Mouse (Mus musculus) v-Abl transformed pro-B cells (cell line): ENCODE results near the gene Fam83g.
"Not testable (repeated sequence)": the region's sequence is repeated elsewhere in the genome, so short reads cannot be mapped to it uniquely, and the experiment has no call there.

ENCODE experiments used
- in situ Hi-C, 2 experiments: fragments of 400-800 bp; cut with MboI; formaldehyde crosslinking; loops; one replicate each; pipeline ENCODE4 v1.15.1; 2025; ENCODE audit not compliant: unreplicated experiment in 2 of 2

Gene Fam83g

DNA sequence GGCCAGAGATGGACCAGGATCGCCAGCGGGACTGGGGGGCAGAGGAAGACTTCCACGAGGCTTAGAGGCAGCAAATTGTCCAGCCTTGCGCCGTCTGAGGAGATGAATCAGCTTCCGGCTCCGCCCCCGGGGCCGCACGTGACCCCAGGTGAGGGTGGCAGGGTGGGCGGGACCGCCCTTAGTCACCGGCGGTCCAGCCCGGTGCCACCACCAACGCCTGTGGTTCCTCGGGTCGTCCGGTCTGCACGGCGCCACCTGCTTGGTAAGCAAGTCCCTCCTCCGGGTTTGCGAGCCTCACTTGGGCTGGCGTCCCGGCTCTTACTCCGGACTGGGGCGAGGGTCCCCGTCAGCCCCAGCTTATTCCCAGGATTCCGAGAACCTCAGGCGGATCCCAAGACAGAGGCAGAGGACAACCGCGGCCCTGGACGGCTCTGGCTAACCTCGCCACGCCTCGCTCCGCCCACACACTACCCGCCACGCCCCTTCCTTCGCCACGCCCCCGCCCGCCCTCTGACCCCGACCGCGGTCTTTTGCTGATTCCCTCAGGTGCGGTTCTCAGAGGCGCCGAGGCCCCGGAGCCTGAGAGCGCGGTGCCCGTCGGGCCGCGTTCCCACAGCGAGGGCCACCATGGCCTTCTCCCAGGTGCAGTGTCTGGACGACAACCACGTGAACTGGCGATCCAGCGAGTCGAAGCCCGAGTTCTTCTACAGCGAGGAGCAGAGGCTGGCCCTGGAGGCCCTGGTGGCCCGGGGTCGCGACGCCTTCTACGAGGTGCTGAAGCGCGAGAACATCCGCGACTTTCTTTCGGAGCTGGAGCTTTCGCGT lies at the start of gene Fam83g:
Gene Fam83g (plus strand): TSS at position 185 of the 825 bp plus-strand sequence.
- in situ Hi-C loops, result no loop called here

DNA sequence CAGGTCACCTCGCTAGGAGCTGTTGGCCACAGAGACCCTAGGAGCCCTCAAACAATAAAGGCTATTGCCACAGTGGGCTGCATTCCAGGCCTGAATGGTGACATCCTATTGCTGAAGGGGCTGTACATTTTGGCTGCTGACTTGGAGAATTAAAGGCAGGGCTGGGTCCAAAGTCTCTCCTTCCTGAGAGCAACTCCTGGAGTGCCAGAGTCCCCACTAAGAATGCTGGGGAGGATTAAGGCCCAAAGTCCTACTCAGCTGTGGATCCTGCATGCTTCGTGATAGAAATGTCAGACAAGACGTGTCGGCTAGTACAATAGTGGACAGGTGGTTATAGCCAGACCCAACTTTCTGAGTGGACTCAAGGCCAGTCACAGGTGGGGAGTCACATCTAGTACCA lies 47.6 kb upstream of the Fam83g start:
- in situ Hi-C loops, result not testable (repeated sequence)

DNA sequence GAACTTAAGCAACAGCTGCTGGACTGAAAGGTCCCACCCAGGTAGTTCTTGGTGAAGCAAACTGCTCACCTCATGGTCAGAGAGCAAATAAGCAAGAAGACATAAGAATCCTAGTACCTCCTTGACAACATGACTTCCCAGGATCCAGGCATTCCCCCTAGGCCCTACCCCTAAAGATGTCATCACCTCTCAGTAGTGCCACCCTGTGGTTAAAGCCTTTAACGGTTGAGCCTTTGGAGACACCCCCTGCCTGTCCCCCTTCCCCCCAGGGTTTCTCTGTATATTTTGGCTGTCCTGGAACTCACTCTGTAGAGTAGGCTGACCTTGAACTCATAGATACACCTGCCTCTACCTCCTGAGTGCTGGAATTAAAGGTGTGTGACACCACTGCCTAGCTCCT lies 46.5 kb upstream of the Fam83g start:
- in situ Hi-C loops, result no loop called here

DNA sequence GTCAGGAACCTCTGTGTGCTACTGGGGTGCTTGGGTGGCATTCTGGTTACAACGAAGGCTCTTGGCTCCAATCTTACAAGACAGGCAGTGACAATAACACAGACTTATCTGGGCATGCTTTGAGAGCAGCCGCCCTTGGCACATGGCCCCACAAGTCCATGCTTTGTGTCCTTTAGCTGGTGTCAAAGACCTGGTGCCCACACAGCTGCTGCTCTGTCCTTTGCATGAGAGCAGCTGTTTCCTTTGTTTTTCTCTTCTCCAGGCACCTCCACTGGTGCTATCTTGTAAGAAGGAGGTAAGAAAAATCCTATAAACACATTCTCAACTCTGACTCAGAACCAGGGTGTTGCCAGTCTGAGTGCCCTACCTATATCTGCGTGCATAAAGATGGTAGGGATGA lies 46.0 kb upstream of the Fam83g start:
- in situ Hi-C loops, result no loop called here

DNA sequence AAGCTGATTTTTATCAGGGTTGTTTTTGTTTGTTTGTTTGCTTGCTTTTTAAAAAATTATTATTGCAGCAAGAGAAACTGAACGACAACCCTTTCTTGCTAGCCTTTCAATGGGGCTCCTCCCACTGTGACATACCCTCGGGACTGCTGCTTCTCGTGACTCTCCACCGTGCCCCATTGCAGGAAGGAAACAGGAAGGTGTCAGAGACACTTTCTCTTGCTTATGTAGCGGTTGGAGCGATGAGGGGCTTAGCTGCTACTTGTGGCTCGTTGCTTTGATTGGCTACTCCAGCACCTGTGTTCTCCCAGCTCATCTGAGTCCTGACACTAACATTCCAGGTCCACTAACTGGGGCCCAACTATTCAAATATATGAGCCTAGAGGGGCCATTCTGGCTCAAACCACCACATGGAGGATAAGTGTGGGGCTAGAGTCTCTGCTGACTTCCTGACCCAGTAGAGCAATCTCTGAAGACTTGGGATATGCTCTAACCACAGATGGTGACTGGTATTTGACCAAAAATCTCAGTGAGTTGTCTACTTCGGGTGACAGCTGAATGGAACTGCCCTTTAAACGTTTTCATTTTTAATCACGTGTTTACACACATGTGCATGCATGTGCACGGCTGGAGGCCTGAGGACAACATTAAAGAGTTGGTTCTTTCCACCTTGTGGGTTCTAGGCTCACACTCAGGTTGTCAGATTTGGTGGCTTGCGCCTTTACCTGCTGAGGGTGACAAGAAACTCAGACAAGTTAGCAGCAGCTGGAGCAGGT lies 44.9 kb upstream of the Fam83g start:
- in situ Hi-C loops, result no loop called here

DNA sequence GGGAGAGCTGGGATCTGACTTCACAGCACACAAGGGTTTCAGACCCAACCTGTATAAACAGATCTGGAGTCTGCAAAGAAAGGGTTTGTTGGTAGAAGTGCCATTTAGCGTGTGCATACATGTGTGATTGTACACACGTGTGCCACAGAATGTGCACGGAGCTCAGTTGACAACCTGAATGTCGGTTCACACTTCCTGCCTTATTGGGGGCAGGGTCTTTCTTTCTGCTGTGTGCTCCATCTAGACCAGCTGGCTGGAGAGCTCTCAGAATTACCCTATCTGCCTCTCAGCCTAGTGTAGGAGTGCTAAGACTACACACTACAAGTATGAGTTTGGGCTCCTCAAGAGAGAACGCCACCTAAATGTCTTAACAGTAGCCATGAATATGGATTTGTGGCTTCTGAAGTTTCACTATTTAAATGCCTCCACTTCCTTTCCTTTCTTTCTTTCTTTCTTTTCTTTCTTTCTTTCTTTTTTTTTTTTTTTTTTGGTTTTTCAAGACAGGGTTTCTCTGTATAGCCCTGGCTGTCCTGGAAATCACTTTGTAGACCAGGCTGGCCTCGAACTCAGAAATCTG lies 44.2 kb upstream of the Fam83g start:
- in situ Hi-C loops, result no loop called here

DNA sequence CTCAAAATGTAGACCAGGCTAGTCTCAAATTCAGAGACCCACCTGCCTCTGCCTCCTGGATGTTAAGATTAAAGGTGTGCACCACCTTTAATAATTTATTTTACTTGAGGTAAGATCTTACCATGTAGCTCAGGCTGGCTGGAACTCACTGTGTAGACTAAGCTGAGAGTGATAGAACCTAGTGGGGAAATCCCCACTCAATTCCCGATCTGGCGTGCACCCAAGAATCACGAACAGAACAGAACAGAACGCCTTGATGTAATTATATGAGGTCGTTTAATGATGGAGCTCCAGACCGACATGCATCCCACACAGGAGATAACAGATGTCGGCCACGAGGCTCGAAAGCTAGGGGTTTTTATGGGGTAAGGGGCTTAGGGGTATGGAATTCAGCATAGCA lies 43.3 kb upstream of the Fam83g start:
- in situ Hi-C loops, result not testable (repeated sequence)

DNA sequence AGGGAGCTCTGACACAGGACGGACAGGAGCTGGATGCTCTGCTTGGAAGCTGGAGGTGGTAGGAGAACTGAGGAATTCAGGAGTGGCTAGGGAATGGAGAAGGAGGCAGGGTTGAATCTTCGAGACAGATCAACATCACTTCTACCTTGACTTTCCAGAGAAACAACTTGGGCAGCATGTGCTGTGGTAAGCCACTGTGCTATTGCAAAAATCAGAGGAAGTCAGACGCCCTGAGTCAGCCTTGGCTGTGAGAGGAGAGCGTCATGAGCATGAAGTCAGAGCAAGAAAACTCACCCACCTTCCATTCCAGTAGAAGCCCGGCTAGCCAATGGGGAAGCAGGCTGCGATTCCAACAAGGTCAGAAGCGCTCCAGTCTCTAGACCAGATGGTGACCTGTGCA lies 41.8 kb upstream of the Fam83g start:
- in situ Hi-C loops, result no loop called here

DNA sequence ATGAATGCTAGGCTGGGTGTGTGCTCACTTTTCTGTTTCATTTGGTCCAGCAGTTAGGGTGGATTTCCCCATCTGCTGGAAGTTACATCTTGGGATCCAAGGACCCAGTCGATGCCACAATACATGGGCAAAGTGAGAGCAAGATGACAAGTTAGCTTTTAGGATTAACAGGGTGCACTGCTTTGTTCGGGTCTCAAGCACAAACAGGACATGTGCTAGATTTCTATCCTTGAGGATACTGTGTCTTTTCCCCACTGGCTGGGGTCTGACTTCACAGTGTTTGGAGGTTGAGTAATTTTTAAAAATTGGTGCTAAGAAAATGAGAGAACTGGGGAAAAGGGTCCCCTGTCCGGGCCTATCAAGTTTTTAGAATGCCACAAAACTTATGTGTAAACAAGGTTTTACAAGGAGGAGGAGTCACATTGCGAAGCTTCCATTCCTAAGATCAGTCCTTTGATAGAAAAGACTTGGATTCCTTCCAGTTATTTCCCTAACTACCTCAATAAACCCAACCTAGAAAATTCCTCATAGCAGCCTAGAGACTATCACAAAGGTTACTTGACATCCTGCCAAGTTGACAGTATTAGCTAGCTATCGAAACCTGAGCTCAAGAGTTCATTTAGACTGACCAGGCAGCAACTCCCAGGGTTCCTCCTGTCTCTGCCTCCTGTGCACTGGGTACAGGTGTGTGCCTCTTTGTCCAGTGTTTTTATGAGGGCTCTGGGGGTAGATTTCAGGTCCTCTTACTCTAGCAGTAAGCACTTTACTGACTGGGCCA lies 40.5 kb upstream of the Fam83g start:
- in situ Hi-C loops, result no loop called here

DNA sequence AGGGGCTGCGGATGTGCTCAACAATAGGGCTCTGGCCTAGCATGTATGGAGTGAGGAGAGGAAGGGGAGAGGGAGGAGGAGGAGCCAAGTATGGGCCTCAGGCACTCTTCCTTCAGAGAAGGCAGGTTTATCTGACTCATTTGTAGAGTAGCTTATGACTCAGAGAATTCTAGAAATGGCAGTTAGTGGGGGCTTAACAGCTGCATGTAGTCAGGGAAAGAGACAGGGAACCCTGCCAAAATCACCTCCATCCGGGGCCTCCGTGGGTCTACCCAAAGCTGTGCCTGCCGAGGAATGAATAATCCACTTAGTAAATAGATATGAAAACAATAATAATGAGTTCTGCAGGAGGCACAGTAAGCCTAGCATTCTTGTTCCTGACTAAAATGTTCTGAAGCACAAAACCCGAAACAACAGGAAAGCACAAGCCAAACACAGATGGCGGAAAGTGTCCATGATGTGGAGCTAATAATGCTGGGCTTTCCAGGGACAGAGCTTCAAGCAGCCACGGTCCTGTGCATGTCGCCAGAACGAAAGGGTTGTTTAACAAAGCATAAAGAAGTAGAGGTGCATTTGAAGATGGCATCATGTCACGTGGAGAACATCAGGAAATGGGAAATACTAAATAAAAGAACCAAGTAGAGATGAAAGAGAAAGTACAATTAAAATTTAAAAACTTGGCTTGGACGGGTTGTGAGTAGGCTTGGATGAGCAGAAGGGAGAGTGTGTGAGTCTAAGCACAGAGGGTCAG lies 39.1 kb upstream of the Fam83g start:
- in situ Hi-C loops, result no loop called here

DNA sequence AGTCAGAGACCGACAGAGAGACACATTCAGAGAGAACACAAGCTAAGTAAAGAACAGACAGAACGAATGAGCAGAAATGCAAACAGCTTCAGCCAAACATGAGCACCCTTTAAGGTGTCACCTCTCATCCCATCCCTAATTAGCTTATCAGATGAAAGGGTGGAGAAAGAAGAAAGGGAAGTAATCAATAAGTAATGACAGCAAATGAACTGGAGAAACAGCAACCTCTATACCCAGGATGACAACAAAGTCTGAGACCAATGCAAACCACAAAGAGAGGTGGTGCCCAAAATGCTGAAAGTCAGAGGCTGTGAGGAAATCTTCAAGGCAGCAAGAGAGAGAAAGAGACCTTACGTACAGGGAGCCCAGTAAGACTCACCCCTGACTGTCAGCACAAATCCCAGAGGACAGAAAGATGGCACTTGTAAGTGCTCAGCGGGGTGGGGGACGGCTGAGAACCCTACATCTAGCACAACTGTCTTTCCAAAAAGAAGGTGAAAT lies 38.5 kb upstream of the Fam83g start:
- in situ Hi-C loops, result no loop called here

DNA sequence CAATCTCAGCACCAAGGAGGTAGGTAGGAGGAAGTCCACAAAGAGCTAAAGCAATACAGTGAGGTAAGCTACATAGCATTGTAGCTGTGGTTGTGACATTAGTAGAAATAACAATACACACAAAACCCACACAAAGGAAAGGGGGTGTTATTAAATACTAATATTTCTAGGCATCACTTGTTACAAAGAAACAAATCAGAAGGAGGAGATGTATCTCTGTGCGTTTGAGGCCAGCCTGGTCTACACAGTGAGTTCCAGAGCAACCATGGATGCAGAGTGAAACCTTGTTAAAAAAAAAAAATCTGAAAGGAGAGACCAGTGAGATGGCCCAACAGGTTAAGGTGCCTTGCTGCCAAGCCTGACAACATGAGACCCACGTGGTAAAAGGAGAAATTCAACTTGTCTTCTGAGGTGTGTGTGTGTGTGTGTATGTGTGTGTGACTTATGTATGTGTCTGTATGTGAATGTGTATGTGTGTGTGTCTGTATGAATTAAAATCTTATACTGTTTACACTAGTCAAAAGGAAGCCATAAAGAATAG lies 37.3 kb upstream of the Fam83g start:
- in situ Hi-C loops, result no loop called here

DNA sequence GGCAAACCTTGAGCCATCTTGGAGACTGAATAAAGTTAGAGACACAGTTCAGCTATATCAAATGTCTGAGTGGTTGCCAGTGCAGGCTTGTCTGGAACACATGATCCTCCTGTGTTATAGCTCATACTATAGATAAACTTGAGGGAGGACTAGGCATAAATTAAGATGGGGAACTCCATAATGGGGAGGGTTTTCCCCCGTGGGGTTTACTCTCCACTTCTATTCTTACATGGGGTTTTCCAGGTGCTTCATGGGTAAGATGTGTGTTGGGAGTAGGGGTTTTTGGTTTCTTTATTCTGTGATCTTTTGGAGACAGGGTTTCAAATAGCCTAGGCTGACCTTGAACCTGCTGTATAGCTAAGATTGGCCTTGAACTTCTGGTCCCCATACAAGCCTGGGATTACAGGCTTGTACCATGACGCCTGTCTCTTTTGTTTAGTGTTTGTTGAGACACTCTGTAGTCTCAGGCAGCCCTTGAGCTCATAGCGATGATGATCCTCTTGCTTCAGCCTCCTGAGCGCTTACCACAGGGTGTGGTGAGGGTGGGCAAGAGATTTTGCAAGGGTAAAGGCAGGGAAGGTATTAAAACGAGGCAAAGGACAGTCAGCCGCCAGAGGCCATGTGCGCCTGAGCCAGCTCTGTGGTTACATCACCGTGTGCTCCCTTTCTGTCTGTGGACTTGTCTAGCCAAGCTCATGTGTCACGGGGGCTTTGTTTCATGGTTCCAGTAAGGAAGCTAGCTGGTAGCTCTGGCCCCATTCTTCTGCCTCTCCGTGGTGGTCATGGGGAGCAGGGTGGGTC lies 36.6 kb upstream of the Fam83g start:
- in situ Hi-C loops, result no loop called here

DNA sequence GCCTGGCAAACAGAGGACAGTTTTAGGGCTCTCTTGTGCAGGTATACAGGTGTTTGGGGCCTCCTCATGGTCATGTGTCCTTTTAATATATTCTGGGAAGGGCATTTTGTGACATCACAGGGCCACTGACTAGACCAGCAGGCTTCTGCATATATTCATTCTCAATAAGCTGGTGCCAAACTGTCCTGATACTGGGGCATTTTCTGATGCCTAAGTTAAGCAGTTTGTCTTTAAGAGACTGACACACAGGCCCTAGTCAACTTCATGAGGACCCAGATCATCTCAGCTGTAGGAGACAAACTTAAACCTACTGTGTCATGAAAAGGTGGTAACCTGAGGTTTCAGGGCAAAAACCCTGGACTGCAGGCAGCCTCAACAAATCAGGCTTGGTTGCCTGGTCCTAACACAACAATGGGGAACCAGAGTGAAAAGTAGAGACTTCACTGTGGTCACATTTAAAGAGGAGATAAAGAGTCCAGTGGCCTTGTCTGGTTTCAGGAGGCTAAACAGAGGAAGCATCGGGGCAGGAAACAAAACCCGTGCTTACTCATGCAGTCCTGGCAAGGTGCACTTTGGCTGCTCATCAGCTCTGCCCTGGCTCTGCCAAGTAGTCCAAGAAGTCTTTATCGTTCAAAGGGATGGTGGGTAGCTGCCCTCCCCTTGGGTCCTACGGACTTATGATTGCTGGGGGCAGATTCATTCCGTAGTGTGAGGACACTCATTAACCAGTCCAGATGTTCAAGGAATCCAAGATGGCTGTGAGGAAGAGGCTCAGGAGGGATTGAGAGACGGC lies 35.7 kb upstream of the Fam83g start:
- in situ Hi-C loops, result no loop called here

DNA sequence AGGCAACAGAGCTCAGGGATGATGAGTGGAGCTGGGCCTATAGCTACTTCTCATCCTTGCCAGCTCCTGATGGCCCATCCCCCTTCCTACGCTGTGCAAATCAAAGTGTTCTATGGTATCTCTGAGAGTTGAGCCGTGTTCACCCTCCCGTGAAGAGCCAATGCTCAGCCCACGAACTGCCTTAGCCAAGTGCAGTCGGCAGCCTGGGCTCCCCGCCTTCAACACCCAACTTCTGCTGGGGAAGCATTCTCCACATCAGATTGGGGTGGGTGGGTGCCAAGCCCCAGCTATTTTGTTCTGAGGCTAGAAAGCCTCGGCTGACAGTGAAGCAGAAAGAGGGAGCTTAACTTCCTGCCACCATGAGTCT lies 35.2 kb upstream of the Fam83g start:
- in situ Hi-C loops, result no loop called here

DNA sequence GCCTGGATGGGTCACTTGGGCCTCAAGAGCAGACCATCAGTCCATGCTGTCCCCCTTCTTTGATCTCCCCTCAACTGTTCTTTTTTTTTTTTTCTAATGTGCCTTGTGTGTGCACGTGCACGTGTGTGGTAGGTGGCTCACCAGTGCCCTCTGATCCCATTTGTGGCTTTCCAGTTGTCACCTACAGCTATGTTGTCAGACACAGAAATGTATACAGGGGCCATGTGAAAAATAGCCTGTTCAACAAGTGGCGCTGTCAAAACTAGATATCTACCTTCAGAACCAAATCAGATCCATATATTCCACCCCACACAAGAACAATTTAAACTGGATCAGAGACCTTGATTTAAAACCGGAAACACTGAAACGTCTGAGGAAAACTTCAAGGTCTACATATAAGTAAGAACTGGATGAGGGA lies 34.7 kb upstream of the Fam83g start:
- in situ Hi-C loops, result no loop called here

DNA sequence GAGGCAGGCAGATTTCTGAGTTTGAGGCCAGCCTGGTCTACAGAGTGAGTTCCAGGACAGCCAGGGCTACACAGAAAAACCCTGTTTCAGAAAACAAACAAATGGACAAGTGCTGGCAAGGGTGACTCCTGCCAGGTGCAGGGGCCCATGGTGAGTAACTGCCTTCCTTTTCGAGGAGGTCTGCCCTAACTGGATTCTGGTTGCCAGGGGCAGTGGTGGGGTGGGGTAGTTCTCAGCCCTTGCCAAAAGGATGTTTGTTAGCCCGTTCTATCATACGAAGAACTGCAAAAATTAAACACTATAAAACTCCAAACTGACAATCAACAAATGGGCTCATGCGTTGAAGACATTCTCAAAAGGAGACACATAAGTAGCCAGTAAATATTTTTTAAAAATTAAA lies 34.3 kb upstream of the Fam83g start:
- in situ Hi-C loops, result no loop called here
